Mouse (Mus musculus) forebrain, postnatal 0 days (tissue): ENCODE measurements around the gene Acsl3. TPM values are rescaled to one million over a fixed set of nuclear protein-coding genes. Genes with fewer than 3 reads are reported as not detected.

Experiments used
- ATAC-seq: fragments of 200-750 bp; cut with Nextera tagmentation; 2 replicates; pipeline ENCODE4 v1.8.0; 2017; ENCODE audit warnings: mild to moderate bottlenecking, moderate library complexity
- DNase-seq: peaks from one replicate; pipeline ENCODE4 v3.0.0-alpha.2; 2015
- H3K27ac ChIP-seq: fragments of 300-500 bp; sonication (generic); 2 replicates; pipeline ENCODE4 v1.5.1; 2014; ENCODE audit warnings: low read depth, mild to moderate bottlenecking, antibody characterized with exemption, low read length, moderate library complexity, mixed read lengths
- H3K27me3 ChIP-seq: fragments of 300-500 bp; sonication (generic); 2 replicates; pipeline ENCODE4 v1.6.1; 2014; ENCODE audit warnings: mild to moderate bottlenecking, low read length, mixed read lengths; ENCODE audit not compliant: insufficient read depth
- H3K36me3 ChIP-seq: fragments of 300-500 bp; sonication (generic); 2 replicates; pipeline ENCODE4 v1.6.1; 2014; ENCODE audit warnings: mild to moderate bottlenecking, moderate library complexity; ENCODE audit not compliant: insufficient read depth
- H3K4me1 ChIP-seq: fragments of 300-500 bp; sonication (generic); 2 replicates; pipeline ENCODE4 v1.6.1; 2014; ENCODE audit warnings: antibody characterized with exemption; ENCODE audit not compliant: insufficient read depth
- H3K4me2 ChIP-seq: fragments of 300-500 bp; sonication (generic); 2 replicates; pipeline ENCODE4 v1.6.1; 2014; ENCODE audit warnings: low read depth, mild to moderate bottlenecking, moderate library complexity
- H3K4me3 ChIP-seq: fragments of 300-500 bp; sonication (generic); 2 replicates; pipeline ENCODE4 v1.5.1; 2014; ENCODE audit warnings: low read depth, low read length, mixed read lengths
- H3K9ac ChIP-seq: fragments of 300-500 bp; sonication (generic); 2 replicates; pipeline ENCODE4 v1.6.1; 2014; ENCODE audit warnings: mild to moderate bottlenecking
- H3K9me3 ChIP-seq: fragments of 300-500 bp; sonication (generic); 2 replicates; pipeline ENCODE4 v1.6.1; 2016; ENCODE audit warnings: low read length
- CTCF ChIP-seq: sonication (generic); IDR thresholded peaks from 2 replicates; pipeline ENCODE4 v1.5.1; 2016; ENCODE audit warnings: antibody characterized with exemption, control low read depth, low read depth
- WGBS: fragments of 180-500 bp; shearing (Covaris S2); extraction: QIAGEN DNeasy Blood & Tissue Kit; methylation state at CpG from one replicate; pipeline ENCODE4 v1.1.7; 2014; 5-methylcytosine and 5-hydroxymethylcytosine counted together
- polyA plus RNA-seq: library from polyadenylated mRNA; unstranded; fragments of >200 nt; fragmentation: Nextera tagmentation; extraction: Ambion mirVana; gene quantifications from 2 replicates; pipeline ENCODE4 v1.2.1, GENCODE M21; 2015
- total RNA-seq: library from RNA; depleted of rRNA; stranded (reverse); fragments of >200 nt; gene quantifications from 2 replicates; pipeline ENCODE4 v1.2.3, GENCODE M21; 2014

Acsl3 gene
- total and polyA plus RNA-seq, 2 experiments from 2014 or later, result 75.6 to 103 TPM

DNA sequence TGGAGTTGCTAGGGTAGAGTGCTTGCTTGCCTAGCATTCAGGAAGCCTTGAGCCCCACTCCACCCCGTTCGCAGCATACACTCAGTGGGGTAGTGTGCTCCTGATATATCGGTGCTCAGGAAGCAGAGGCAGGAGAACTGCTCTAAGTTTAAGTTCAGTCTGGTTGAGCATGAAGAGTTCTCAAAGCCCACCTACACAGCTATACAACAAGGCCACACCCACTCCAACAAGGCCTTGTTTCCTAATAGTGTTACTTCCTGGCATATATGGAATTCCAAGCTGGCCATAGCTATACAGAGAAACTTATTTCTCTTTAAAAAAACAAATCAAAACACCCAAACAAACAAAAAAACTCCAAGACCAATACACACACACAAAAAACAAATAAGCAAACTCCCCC is 15.8 kb upstream of the Acsl3 start:
- no peak overlapping the region for H3K4me2 ChIP-seq
- H3K27ac ChIP-seq, result no peak overlapping the region
- no peak overlapping the region for H3K4me3 ChIP-seq
- no peak for DNase-seq
- H3K27me3 ChIP-seq, result no peaks in the 10 kb centered on the region
- 97% methylated on average over 3 of the region's 3 CpGs for WGBS
- H3K36me3 ChIP-seq, result no peaks in the 10 kb centered on the region
- H3K9ac ChIP-seq, result no peak overlapping the region
- no peak for ATAC-seq
- TF ChIP-seq CTCF, result no peak
- no peaks in the 10 kb centered on the region for H3K9me3 ChIP-seq
- no peaks in the 10 kb centered on the region for H3K4me1 ChIP-seq

DNA sequence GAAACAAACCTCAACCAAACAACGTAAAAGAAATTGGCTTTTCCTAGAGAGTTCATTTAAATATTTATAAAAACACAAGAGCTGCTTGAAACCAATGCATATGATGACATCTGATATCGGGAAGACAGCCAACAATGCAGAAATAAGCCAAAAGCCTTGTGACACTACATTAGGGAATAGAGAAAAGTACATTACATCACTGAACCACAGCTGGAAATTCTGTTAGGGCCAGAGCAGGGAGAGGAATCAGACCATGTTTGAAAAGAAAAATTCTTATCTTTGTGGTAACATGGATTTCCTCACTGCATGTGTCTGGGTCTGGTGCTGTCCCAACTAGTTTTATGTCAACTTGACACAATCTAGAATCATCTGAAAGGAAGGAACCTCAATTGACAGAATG is 15.4 kb upstream of the Acsl3 start:
- no peak for TF ChIP-seq CTCF
- H3K9me3 ChIP-seq, result no peaks in the 10 kb centered on the region
- no peak overlapping the region for H3K4me3 ChIP-seq
- no peaks in the 10 kb centered on the region for H3K27me3 ChIP-seq
- no peak for DNase-seq
- H3K36me3 ChIP-seq, result no peaks in the 10 kb centered on the region
- no peak overlapping the region for H3K9ac ChIP-seq
- H3K4me1 ChIP-seq, result no peaks in the 10 kb centered on the region
- H3K27ac ChIP-seq, result no peak overlapping the region
- ATAC-seq, result no peak
- WGBS, result 69% methylated on average over 2 of the region's 2 CpGs
- H3K4me2 ChIP-seq, result no peak overlapping the region

DNA sequence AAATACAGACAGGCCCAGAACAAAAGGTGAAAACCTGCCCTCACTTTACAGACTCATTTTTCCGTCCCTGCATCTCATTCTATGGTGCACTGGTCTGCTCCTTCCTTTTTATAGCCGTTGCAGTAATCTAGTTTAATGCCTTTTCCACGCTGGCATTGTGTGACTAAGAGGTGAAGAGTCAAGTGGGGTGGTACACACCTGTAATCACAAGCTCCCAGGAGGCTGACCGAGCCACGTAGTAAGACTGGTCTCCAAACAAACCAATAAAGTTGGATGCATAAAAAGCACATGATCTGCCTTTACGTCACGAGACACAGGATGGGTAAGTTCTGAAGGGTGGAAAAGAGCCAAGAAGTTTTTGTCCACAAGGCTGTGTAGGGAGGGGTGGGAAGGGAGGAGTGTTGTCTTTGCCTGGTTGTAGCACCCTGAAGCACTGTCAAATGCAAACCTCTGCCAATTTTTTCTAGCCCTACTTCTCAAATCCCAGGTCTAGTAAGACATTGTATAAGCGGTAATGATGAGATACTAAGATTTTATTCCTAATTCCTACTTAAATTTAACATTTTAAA is 10.2 kb upstream of the Acsl3 start:
- Histone ChIP-seq H3K4me2 (no peak overlapping the region), H3K9me3 (no peaks in the 10 kb centered on the region), H3K27me3 (no peaks in the 10 kb centered on the region), H3K9ac (no peak overlapping the region), H3K4me3 (no peak overlapping the region), H3K27ac (no peak overlapping the region), H3K36me3 (no peaks in the 10 kb centered on the region), H3K4me1 (no peaks in the 10 kb centered on the region)
- TF ChIP-seq CTCF, result no peak
- DNase-seq, result no peak
- no peak for ATAC-seq
- 69% methylated on average over 8 of the region's 8 CpGs for WGBS

DNA sequence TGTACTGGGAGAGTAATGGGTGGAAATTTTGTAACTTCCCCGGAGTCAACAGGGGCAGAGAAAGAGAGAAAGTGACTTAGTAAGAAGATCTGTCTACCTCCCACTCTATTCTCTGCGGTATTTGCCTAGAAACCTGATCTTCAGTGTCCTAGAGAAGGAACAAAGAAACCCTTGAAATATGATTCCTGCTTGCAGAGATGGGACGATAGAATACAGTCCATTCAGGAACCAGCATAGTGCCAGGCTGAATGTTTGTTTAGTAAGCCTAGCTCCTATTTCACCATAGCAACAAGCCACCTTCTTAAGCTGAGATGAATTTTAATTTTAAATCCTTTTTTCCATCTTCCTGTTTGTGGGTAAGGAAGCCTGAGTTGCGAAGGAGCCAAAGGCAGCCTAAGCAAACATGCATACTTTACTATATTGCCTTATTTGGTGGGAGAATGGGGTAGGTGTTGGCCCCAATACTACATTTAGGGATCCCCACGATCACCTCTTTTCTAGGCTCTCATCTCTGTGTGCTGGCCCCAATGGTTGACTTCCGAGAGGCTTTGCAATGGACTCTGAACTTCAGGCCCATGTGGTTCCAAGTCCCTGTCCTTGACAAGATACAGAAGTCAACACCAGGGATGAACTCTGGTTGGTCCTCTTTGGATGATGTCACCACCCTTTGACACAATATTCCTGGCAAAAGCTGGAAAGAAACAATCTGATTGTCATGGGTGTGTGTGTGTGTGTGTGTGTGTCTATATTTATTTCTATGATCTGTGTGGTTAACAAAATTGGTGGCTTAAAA is 8.2 kb upstream of the Acsl3 start:
- WGBS, result 41% methylated on average over 6 of the region's 6 CpGs
- H3K27me3 ChIP-seq, result no peaks in the 10 kb centered on the region
- DNase-seq (peak; percentile 20), ATAC-seq (peak; percentile 74)
- no peak overlapping the region for H3K4me3 ChIP-seq
- H3K9me3 ChIP-seq, result no peaks in the 10 kb centered on the region
- H3K4me2 ChIP-seq, result no peak overlapping the region
- no peak overlapping the region for H3K9ac ChIP-seq
- TF ChIP-seq CTCF, result no peak
- no peaks in the 10 kb centered on the region for H3K36me3 ChIP-seq
- H3K4me1 ChIP-seq, result no peaks in the 10 kb centered on the region
- H3K27ac ChIP-seq, result no peak overlapping the region

DNA sequence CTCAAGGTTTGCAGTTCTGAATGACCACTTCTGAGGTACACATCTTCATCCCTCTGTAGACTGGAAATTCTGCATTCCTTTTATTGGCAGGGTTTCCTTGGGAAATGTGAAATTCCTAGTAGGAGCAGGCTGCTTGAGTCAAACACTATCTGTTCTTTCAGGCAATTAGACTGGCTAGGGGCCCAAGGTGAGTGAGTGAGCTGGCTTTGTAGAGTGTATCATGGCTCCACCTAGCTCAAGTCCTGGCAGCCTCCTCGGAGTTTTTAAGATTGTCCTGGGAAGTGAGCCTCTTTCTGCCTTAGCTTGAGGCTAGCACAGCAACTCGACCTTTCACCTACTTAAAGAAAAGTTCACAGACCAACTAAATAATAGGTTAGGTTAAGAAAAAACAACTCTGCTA is 1.2 kb upstream of the Acsl3 start:
- ATAC-seq (no peak), DNase-seq (peak; percentile 1)
- no peak for TF ChIP-seq CTCF
- no peak overlapping the region for H3K9ac ChIP-seq
- no peaks in the 10 kb centered on the region for H3K36me3 ChIP-seq
- no peaks in the 10 kb centered on the region for H3K27me3 ChIP-seq
- H3K9me3 ChIP-seq, result no peaks in the 10 kb centered on the region
- H3K27ac ChIP-seq, result no peak overlapping the region
- peaks cover 5% of the 10 kb centered on the region; the same call in 1 of the 2 replicates for H3K4me1 ChIP-seq
- no peak overlapping the region for H3K4me2 ChIP-seq
- H3K4me3 ChIP-seq, result no peak overlapping the region
- WGBS, result 15% methylated on average over 2 of the region's 2 CpGs

DNA sequence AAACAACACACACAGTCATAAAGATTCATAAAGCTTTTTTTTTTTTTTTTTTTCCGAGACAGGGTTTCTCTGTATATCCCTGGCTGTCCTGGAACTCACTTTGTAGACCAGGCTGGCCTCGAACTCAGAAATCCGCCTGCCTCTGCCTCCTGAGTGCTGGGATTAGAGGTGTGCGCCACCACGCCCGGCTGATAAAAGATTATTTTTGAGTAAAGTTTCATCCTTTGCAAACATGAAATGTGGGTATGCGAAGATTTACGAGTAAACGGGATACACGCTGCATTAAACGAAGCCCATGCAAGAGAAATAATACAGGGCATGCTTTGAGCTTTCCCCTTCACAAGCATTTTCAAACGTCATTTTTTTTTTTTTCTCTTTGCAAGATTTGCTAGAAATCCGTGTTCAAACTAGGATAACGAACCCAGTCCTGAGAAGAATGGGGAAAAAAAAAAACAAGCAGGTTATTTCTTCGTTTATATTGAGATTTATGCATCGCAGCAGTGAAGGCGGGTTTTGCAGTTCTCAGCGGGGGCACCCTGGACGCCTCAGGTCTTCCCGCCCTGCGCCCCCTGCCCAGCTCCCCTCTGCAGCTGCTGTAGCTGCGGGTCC is 500 bp upstream of the Acsl3 start:
- TF ChIP-seq CTCF, result no peak
- Histone ChIP-seq H3K27ac (peak overlapping the region; percentile 96), H3K4me1 (peaks cover 5% of the 10 kb centered on the region; the same call in 1 of the 2 replicates), H3K9me3 (no peaks in the 10 kb centered on the region), H3K36me3 (no peaks in the 10 kb centered on the region), H3K4me3 (peak overlapping the region; percentile 93), H3K9ac (peak overlapping the region; percentile 96), H3K27me3 (no peaks in the 10 kb centered on the region), H3K4me2 (peak overlapping the region; percentile 59)
- DNase-seq (no peak), ATAC-seq (no peak)
- WGBS, result 23% methylated on average over 22 of the region's 22 CpGs
